Mouse (Mus musculus) neural tube, embryonic 11.5 days (tissue): ENCODE data around the gene Slc7a14. TPM values are rescaled to one million over a fixed set of nuclear protein-coding genes. Genes with fewer than 3 reads are reported as not detected.

Experiments
- ATAC-seq: fragments of 200-750 bp; cut with Nextera tagmentation; 2 replicates; pipeline ENCODE4 v1.8.0; 2017; ENCODE audit warnings: moderate number of reproducible peaks, mild to moderate bottlenecking, moderate TSS enrichment, moderate library complexity; ENCODE audit not compliant: insufficient read depth, low FRiP score, low TSS enrichment
- DNase-seq: peaks from one replicate; pipeline ENCODE4 v3.0.0-alpha.2; 2015; ENCODE audit warnings: low spot score
- H3K27ac ChIP-seq: fragments of 300-500 bp; sonication (generic); 2 replicates; pipeline ENCODE4 v1.5.1; 2014; ENCODE audit warnings: low read depth, mild to moderate bottlenecking, low read length
- H3K27me3 ChIP-seq: fragments of 300-500 bp; sonication (generic); 2 replicates; pipeline ENCODE4 v1.6.1; 2014; ENCODE audit warnings: mild to moderate bottlenecking, low read length, mixed read lengths; ENCODE audit not compliant: control insufficient read depth, insufficient read depth
- H3K36me3 ChIP-seq: fragments of 300-500 bp; sonication (generic); 2 replicates; pipeline ENCODE4 v1.6.1; 2014; ENCODE audit warnings: mild to moderate bottlenecking, low read length, moderate library complexity, mixed read lengths; ENCODE audit not compliant: control insufficient read depth, insufficient read depth
- H3K4me1 ChIP-seq: fragments of 300-500 bp; sonication (generic); 2 replicates; pipeline ENCODE4 v1.6.1; 2014; ENCODE audit warnings: low read length, mixed read lengths; ENCODE audit not compliant: control insufficient read depth, insufficient read depth
- H3K4me2 ChIP-seq: fragments of 300-500 bp; sonication (generic); 2 replicates; pipeline ENCODE4 v1.6.1; 2014; ENCODE audit warnings: low read depth, mild to moderate bottlenecking, moderate library complexity
- H3K4me3 ChIP-seq: fragments of 300-500 bp; sonication (generic); 2 replicates; pipeline ENCODE4 v1.5.1; 2014; ENCODE audit warnings: low read depth, low read length
- H3K9ac ChIP-seq: fragments of 300-500 bp; sonication (generic); 2 replicates; pipeline ENCODE4 v1.6.1; 2014; ENCODE audit warnings: mild to moderate bottlenecking, low read length
- H3K9me3 ChIP-seq: fragments of 300-500 bp; sonication (generic); 2 replicates; pipeline ENCODE4 v1.6.1; 2016; ENCODE audit warnings: low read length; ENCODE audit not compliant: control insufficient read depth
- WGBS: fragments of 180-500 bp; shearing (Covaris S2); extraction: QIAGEN DNeasy Blood & Tissue Kit; methylation state at CpG from one replicate; pipeline ENCODE4 v1.1.7; 2014; 5-methylcytosine and 5-hydroxymethylcytosine counted together
- polyA plus RNA-seq: library from polyadenylated mRNA; unstranded; fragments of >200 nt; fragmentation: Nextera tagmentation; extraction: Ambion mirVana; gene quantifications from 2 replicates; pipeline ENCODE4 v1.2.1, GENCODE M21; 2014

The Slc7a14 gene
- polyA plus RNA-seq, 1 experiment from 2014 or later: 1.5 TPM

DNA sequence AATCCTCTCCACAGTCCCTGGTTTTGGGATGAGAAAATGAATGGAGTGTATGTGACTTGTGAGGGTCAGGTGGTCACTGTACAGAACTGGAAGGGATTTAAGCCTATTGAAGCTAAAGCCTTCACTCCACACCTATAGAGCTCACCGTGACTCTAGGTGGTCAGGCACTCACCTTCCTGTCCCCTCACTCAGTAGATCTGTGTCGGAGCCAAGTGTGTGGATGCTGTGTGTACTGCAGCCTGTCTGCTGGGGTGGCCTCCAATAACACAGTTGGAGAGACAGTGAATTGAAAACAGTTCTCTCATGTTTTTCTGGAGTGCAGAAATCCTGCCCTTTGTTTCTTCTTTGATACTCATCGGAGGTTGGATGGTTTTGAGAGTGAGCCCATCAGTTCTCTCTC is 144.4 kb downstream of the Slc7a14 start:
- no peak overlapping the region for H3K27ac ChIP-seq
- H3K9me3 ChIP-seq: no peaks in the 10 kb centered on the region
- H3K27me3 ChIP-seq: no peaks in the 10 kb centered on the region
- DNase-seq (no peak), ATAC-seq (no peak)
- 80% methylated on average over 3 of the region's 3 CpGs for WGBS
- H3K36me3 ChIP-seq: no peaks in the 10 kb centered on the region
- no peak overlapping the region for H3K9ac ChIP-seq
- H3K4me2 ChIP-seq: no peak overlapping the region
- H3K4me3 ChIP-seq: no peak overlapping the region
- no peaks in the 10 kb centered on the region for H3K4me1 ChIP-seq

DNA sequence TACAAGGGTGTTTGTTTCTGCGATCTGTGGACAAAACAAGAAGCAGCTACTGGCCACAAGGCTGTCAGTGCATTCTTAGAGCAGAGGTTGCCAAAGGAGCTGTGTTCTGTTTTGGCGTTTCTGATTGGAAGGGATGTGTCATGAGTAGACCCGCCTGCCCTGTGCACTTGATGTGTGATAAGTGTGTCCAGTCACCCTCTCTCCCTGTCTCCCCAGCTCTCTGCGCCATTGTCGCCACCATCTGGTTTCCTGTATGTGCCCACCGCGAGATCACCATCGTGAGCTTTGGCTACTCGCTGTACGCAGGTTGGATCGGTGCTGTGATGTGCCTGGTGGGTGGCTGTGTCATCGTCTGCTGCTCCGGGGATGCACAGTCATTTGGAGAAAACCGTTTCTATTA is 147.3 kb downstream of the Slc7a14 start:
- no peaks in the 10 kb centered on the region for H3K27me3 ChIP-seq
- ATAC-seq (no peak), DNase-seq (no peak)
- H3K27ac ChIP-seq: no peak overlapping the region
- H3K4me2 ChIP-seq: no peak overlapping the region
- 91% methylated on average over 14 of the region's 14 CpGs for WGBS
- no peak overlapping the region for H3K9ac ChIP-seq
- no peak overlapping the region for H3K4me3 ChIP-seq
- H3K9me3 ChIP-seq: no peaks in the 10 kb centered on the region
- no peaks in the 10 kb centered on the region for H3K4me1 ChIP-seq
- H3K36me3 ChIP-seq: no peaks in the 10 kb centered on the region

DNA sequence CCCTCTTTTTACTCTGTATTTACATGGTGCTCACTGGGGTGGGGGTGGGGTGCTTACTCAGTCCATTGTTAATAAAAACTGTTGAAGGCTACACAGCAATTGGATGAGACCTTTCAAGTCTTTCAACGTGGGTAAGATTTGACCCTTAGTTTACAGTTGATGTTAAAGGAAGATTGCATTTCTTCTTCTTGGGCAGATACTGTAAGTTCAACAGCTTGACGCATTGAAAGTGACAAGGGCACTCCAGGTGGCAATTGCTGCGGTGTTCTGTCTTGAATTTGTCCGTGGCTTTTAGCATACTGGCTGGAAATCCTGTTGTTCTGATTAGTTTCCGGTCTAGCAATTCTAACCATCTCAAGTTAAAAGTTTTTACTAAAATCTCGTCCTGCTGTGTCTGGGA is 148.8 kb downstream of the Slc7a14 start:
- no peak overlapping the region for H3K9ac ChIP-seq
- no peaks in the 10 kb centered on the region for H3K4me1 ChIP-seq

DNA sequence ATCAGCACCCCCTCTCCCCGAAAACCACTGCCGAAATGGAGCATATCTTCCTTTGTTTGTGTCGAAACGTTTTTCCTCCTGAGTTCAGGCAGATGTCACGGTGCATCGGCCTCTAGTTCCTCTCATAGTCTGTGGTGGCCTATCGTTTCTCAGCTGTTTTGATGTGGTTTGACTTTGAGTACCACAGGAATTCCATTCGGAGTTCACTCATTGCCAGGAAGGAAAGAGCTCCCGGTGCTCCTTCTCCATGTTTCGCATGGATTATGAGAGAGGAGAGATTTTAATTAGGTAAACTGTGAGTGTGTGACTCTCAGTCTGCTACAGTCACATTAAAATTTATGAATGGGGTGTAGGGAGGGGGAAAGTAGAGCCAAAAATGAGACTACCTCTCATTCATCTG is 150.1 kb downstream of the Slc7a14 start:
- no peaks in the 10 kb centered on the region for H3K4me1 ChIP-seq
- no peak overlapping the region for H3K4me2 ChIP-seq
- no peaks in the 10 kb centered on the region for H3K27me3 ChIP-seq
- no peak overlapping the region for H3K9ac ChIP-seq
- H3K27ac ChIP-seq: no peak overlapping the region
- ATAC-seq: no peak
- 89% methylated on average over 10 of the region's 10 CpGs for WGBS
- no peak overlapping the region for H3K4me3 ChIP-seq
- no peaks in the 10 kb centered on the region for H3K9me3 ChIP-seq
- DNase-seq: no peak
- H3K36me3 ChIP-seq: no peaks in the 10 kb centered on the region

More for the DNA sequence above, 148.8 kb downstream of the Slc7a14 start:
- WGBS: 33% methylated on average over 6 of the region's 6 CpGs
- DNase-seq (no peak), ATAC-seq (no peak)
- Histone ChIP-seq H3K9me3 (no peaks in the 10 kb centered on the region), H3K27ac (no peak overlapping the region), H3K4me3 (no peak overlapping the region), H3K27me3 (no peaks in the 10 kb centered on the region), H3K36me3 (no peaks in the 10 kb centered on the region), H3K4me2 (no peak overlapping the region)

DNA sequence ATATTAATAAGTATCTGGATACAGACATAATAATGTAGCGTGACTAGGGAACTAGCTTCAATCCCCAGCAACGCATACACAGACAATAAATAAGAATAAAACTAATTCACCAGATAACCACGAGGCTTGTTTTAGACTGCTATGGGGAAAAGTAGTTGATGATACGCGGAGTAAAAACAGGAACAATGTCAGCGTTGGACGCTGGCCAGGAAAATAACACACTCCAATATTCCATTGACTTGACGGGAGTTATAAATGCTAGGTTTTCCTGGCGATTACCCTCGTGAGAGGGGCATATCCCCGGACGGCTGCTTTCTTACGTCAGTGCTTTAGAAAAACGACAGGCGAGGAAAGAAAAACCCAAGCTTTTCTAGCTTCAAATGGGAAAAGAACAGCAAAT is 152.4 kb downstream of the Slc7a14 start:
- no peak for ATAC-seq
- no peak overlapping the region for H3K4me2 ChIP-seq
- no peaks in the 10 kb centered on the region for H3K4me1 ChIP-seq

DNA sequence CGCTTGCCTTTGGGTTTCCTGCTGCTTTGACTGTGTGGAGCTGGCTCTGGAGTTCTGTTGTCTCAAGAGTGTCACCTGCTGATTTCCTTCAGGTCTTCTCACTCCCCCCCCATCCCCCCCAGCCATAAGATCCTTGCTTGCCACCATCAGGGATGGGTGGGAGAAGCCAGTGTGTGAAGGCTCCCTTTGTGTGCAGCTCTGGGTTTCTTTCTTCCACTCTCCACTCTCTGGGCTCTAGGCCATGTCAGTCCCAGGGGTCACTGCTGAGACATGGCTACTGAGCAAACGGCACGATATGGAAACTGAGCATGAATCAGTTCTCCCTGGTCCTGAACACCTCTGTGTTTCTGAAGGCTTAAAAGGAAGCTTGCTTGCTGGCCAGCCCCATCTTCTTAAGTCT is 154.1 kb downstream of the Slc7a14 start:
- H3K9ac ChIP-seq: no peak overlapping the region
- no peaks in the 10 kb centered on the region for H3K9me3 ChIP-seq
- DNase-seq: no peak
- no peak overlapping the region for H3K27ac ChIP-seq
- no peak for ATAC-seq
- H3K4me1 ChIP-seq: no peaks in the 10 kb centered on the region
- H3K36me3 ChIP-seq: no peaks in the 10 kb centered on the region
- no peaks in the 10 kb centered on the region for H3K27me3 ChIP-seq
- WGBS: 44% methylated on average over 3 of the region's 3 CpGs
- H3K4me2 ChIP-seq: no peak overlapping the region
- H3K4me3 ChIP-seq: no peak overlapping the region

More for the DNA sequence above, 152.4 kb downstream of the Slc7a14 start:
- H3K36me3 ChIP-seq: no peaks in the 10 kb centered on the region
- H3K4me3 ChIP-seq: no peak overlapping the region
- DNase-seq: no peak
- H3K9me3 ChIP-seq: no peaks in the 10 kb centered on the region
- no peaks in the 10 kb centered on the region for H3K27me3 ChIP-seq
- no peak overlapping the region for H3K27ac ChIP-seq
- H3K9ac ChIP-seq: no peak overlapping the region
- 87% methylated on average over 15 of the region's 15 CpGs for WGBS

Other genes starting within 250 kb of the Slc7a14 start
- gene Skil, start 215.3 kb downstream of the Slc7a14 start, polyA plus RNA-seq: 57.4 and 60.1 TPM in 2 replicates
- gene Cldn11, start 160.5 kb downstream of the Slc7a14 start, polyA plus RNA-seq: 19.0 and 20.9 TPM in 2 replicates